Mouse (Mus musculus): ENCODE results near the gene Mvp.
A peak's percentile ranks its signal among the peaks of the same experiment; 100 is the strongest.

Gene Mvp

DNA sequence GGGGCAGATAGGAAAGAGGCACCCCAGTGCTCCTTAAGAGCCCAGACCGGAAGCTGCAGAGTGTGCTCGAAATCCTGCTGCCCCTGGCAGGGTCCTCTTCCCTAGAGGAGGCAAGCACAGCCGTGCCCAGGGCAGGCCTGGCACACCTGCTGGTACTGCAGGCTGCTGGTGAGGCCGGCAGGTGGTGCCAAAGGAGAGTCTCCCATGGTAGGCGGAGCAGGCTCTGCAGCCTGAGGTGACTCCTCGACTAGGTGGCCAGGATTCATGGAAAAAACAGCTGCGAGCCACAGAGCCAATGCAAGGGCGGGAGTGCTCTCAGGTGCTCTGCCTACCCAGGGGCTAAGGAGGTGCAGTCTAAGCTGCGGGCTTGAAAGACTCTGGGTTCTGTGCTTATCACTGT, 28.1 kb downstream of the Mvp start:
- peak; percentile 62 for DNase-seq

DNA sequence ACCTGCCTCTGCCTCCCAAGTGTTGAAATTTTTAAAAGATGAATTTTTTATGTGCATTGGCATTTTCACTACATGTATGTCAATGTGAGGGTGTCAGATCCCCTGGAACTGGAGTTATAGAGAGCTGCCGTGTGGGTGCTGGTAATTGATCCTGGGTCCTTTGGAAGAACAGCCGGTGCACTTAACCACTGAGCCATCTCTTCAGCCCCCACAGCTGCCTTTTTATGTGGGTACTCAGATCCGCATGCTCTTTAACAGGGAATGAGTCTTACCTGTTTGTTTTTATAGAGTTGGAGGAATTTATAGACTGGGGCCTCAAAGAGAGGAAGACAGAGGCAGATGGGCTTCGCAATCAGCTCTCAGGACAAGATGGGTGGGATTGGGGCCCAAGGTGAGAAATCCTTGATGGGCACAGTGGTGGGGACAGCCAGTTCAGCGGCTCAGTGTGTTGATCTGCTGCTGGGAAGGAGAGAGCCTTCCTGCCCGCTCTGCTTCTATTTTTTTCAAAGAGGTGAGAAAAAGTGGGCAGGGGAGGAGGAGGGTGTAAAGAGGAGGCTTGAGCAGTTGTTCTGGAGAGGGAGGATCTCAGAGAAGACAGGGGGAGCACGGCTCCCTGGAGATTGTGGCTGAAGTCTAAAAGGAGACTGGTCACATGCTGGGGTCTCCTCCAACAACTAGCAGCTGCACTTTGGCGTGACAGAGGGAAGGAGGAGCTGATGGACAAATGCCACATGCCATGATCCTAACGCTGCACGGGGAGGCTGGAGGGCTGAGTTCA, 29.6 kb downstream of the Mvp start:
- DNase-seq = no peak

DNA sequence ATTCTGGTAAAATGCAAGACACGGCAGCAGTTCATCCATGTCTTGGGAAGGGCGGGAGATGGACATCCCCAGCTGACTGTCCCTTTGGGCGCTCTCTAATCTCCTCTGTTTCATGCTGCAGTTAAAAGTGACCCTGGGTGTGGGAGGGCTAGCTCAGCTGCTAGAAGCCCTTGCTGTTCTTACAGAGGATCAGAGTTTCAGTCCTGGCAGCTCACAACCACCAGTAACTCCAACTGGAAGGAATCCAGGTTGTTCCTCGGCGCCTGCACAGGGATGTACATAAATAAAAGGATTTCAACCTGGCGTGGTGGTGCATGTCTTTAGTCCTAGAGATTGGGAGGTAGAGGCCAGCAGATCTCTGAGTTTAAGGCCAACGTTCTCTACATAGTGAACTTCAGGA, 31.3 kb downstream of the Mvp start:
- DNase-seq = no peak

GRCm38 (mm10) chr7:126982054-126982453, 32.4 kb downstream of the Mvp start:
- no peak for DNase-seq

GRCm38 (mm10) chr7:126981601-126982000, 32.8 kb downstream of the Mvp start:
- no peak for DNase-seq

DNA sequence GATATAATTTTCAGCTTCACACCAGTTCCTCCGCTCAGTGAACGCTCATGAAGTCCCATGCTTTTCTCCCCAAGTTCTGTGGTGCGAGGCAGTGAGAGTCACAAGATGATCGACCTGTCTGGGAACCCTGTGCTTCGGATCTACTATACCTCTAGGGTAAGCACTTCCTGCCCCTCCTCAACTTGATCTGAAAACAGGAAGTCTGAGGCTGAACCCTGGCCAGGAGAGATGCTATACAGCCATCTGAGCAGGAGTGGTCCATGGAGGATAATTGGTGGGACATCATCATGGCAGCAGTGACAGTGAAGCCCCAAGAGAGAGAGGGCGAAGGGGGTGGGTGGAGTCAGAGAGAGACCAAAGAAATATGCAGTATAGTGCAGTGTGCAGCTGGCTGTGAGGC, 35.6 kb downstream of the Mvp start:
- no peak for DNase-seq

- DNase-seq = peak; percentile 35
Measured at GRCm38 (mm10) chr7:126976878-126977459, 37.5 kb downstream of the Mvp start.

DNA sequence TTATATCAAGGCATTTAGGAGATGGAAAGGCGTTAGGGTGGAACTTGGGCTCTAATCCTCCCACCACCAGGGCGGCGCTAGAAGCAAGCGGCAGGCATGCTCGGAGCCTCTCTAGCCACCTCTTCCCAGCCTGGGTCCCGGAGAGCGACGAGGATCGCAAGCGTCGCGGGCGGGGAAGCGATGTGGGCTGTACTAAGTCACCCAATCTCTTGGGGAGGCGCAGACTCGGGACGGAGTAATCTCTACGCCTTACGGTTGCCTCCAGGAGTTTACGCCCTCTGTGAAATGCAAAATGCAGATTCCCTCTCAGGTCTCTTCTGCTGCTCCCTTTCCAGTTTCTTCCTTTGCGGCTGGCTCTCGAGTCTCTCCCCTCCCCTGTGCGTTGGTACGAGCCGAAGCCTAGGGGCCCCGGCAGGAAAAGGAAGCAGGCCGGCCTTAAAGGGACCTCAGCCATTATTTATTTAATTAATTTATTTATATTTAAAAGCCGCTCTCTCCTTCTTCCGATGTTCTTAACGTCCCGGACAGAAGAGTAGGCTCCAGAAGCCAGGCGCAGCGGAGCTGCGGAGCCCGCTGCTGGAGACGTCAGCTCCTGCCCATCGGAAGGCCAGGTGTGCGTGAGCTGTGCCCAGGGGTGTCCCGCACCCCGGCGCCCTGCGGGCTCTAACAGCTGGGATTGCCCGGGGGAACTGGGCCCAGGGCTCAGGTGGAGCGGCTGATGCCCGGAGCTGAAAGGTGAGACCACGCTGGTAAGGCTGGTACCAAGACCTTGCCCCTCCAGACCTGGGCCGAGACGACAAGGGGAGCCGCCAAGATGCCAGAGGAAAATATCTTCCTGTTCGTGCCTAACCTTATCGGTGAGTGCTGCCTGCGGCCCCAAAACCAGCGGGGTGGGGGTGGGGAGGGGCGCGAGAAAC, 38.2 kb downstream of the Mvp start, which contains the start of gene Cdiptos:
Cdiptos (minus strand) TSS at position 149 of the 917 bp plus-strand sequence.
- DNase-seq = peak; percentile 97

- DNase-seq = no peak
Measured at GRCm38 (mm10) chr7:126975893-126975949, 38.7 kb downstream of the Mvp start, which contains the start of gene Cdipt. Gene Cdipt (plus strand): TSS chr7:126975914.

DNA sequence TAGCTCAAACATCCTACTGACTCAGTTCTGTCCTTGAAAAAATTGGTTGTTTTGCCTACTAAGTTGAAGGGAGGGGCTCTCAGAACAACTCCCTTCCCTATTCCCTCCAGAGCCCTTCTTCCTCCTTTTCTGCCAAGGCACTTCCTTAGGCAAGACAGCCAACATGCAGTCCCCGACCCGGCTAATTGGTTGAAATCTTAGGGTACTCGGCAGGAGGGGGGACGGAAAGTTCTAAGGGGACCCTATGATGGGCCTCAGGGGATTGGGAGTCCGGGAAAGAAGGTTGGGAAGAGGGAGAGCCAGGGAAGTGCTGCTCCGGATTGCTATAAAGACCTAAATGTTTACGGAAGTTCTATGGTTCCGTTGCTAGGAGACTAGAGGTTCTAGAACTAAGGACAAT, 38.9 kb downstream of the Mvp start:
- DNase-seq = peak; percentile 28

DNA sequence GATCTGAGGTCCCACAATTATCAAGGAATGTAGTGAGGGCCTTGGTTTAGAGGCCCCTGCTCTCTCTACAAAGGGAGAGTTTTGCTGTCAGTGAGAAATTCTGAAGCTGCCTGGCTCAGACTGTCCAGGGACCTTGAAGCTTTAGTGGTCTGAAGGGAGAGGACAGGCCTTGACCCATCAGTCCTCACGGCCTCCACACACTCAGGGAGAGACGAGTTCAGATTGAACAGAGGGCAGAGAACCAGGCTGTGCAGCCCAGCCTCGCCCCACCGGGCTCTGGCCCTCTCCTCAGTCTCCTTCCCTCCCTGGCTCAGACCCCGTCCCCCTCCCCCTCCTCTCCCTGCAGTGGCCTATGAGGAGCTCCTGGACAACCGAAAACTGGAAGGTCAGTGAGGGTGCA, 47.1 kb downstream of the Mvp start:
- no peak for DNase-seq

GRCm38 (mm10) chr7:126965568-126965967, 48.9 kb downstream of the Mvp start:
- no peak for DNase-seq

DNA sequence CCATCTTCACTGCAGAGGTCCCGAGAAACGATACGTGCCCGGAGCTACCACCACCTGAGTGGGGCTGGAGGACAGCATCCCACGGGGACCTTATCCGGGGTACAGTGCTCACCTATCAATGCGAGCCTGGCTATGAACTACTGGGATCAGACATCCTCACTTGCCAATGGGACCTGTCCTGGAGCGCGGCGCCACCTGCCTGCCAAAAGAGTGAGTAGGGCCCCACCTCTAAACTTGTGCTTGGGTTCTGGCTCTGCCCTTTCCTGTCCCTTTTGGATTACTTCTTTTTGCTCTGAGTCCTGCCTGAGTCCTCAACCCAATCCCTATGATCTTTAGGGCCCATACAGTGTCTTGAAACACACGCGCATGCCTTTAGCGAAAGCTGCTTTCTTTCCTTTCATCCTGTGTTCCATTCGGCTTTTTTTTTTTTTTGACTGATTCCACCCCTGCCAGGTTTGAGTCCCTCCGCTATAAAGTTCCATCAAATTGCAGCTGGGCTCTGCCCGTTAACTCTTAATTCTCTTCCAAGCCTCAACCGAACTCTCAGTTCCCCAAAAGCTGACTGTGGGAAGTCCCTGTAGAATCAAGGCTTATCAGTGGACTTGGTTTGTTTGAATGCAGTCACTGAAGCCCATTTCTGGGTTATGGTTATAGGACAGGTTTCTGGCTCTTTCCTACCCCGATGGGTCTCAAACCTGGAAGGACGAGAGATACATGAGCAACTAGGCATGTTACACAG, 50.7 kb downstream of the Mvp start:
- DNase-seq = peak; percentile 73

DNA sequence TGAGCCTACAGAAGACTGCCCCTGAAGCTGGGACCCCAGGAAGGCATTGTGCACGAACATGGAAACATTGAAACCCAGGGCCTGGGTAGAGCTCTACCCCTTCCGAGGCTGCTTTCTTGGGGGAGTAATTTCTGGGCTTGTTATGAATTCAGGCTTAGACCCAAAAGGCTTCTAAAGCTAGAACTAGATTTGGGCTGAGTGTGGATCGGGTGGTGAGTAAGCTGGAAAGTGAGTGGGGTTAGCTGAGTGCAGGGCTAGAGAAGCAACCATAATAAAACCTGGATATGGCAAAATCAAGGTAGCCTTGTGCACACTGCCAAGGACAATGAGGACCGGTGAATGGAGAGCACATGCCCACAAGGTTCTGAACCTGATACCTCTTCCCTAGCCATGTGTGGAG, 52.5 kb downstream of the Mvp start:
- DNase-seq = no peak

- no peak for DNase-seq
Measured at GRCm38 (mm10) chr7:126961095-126961494, 53.3 kb downstream of the Mvp start.

DNA sequence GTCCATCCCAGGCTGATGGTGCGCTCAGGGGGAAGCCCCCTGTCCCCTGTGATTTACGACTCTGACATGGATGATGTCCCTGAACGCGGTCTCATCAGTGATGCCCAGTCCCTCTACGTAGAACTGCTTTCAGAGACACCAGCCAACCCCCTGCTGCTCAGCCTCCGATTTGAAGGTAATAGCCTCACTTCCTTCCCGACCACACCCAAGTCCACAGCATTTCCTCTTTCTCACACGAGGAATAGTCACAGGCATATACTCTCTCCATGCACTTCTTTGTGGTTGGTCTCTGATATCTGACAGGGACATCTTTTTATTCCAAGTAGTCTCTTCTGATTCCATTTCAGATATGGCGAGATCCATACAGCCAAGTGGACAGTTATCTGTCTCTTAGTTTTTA, 54.6 kb downstream of the Mvp start:
- DNase-seq = no peak

GRCm38 (mm10) chr7:126955125-126955524, 59.3 kb downstream of the Mvp start:
- no peak for DNase-seq

- DNase-seq = no peak
Measured at GRCm38 (mm10) chr7:126952646-126953045, 61.8 kb downstream of the Mvp start.

DNA sequence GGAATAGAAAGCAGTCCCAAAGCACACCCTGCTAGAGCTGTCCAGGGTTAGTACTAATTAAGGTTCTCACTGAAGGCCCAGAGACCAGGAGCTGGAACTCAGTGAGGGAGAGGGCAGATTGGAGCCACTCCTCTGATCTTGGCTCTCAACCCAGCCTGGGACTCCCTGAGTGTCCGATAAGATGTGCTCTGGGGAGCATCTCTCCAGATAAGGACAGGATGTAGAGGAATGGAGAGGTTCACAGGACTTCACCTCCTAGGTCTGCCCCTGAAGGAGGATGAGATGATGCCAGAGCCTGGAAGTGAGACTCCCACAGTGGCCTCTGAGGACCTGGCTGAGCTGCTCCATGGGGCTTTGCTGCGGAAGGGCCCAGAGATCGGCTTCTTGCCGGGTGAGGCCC, 62.7 kb downstream of the Mvp start:
- no peak for DNase-seq

- no peak for DNase-seq
Measured at GRCm38 (mm10) chr7:126950647-126951615, 63.5 kb downstream of the Mvp start.

- peak; percentile 89 for DNase-seq
Measured at GRCm38 (mm10) chr7:126949793-126950646, 64.4 kb downstream of the Mvp start, which contains the start of gene Sez6l2. Gene Sez6l2 (plus strand): TSS chr7:126950563.

All from lung, postnatal 36 days (tissue).